Mouse (Mus musculus) cerebellum, postnatal 10 days (tissue): ENCODE data around the gene Lefty2.
A peak's percentile ranks its signal among the peaks of the same experiment; 100 is the strongest.
"Not testable (repeated sequence)": the region's sequence is repeated elsewhere in the genome, so short reads cannot be mapped to it uniquely, and the experiment has no call there.

Experiments
- DNase-seq, 2 experiments: peaks; one replicate each; pipeline ENCODE4 v3.0.0; 2021; ENCODE audit warnings: mixed read lengths in 2 of 2

Lefty2 gene

GRCm38 (mm10) chr1:180892808-180893207, at the start of gene Lefty2:
Gene Lefty2 (plus strand): TSS chr1:180893108.
- DNase-seq, result no peak

DNA sequence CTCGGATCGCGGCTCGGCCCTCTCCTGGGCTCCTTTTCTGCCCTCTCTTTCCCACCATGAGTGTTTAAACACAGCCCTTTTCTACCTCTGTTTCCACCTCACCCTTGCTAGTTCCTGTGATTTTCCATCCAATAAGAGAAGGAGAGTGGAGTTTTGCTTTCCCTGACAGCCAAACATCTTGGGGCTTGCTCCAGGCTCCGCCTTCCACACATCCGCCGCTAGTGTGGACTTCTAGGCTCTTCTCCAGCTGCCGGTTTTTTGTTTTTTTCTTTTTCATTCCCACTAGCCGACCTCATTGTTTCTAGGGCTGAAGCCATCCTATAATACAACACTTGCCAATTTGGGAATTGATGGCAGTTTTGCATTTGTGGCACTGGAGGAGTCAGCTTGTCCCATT, 44.8 kb upstream of the Lefty2 start:
- DNase-seq, result peak; percentile 79 to 81

GRCm38 (mm10) chr1:180848511-180849241, 44.2 kb upstream of the Lefty2 start:
- peak; percentile 88 to 92 for DNase-seq

DNA sequence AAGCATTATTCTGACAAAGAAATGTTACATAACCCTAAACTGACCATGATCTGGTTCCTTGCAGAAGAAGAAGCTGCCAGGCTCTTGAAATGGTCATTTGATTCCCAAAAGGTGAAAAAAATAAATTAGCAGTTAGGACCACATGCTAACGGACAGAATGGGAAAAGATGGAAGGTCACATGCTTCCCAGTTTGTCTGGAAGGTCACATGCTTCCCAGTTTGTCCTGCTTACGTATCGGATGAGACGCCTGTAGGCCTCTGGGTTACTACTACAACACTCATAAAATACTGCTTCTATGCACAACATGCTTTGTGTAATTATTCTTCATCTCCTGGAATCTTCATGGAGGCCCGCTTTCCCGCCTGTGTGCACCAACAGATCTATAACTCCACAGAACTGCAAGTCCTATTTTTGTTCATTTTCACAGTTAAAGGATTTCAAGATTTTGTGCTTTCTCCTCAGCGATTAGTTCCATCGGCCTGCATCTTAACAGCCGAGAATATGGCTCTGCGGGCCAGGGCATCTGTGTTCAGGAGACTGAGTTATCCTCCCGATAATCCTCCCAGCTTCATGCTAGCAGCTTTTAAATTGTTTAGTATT, 43.1 kb upstream of the Lefty2 start:
- DNase-seq, result peak in 1 of 2 experiments; percentile 36

- peak; percentile 100 for DNase-seq
Measured at GRCm38 (mm10) chr1:180850316-180851270, 42.3 kb upstream of the Lefty2 start, which contains the start of gene Sde2. Gene Sde2 (plus strand): TSS chr1:180851127.

DNA sequence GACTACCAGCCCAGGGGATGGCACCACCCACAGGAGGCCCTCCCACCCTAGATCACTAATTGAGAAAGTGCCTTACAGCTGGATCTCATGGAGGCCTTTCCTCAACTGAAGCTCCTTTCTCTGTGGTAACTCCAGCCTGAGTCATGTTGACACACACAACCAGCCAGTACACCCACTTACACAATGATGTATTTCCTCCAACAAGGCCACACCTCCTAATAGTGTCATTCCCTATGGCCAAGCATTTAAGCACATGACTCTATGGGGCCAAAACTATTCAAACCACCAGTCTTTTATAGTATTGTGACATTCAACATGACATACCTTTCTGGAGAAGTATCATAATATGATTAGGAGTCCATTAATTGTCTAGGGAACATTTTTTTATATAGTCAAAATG, 34.1 kb upstream of the Lefty2 start:
- no peak for DNase-seq

DNA sequence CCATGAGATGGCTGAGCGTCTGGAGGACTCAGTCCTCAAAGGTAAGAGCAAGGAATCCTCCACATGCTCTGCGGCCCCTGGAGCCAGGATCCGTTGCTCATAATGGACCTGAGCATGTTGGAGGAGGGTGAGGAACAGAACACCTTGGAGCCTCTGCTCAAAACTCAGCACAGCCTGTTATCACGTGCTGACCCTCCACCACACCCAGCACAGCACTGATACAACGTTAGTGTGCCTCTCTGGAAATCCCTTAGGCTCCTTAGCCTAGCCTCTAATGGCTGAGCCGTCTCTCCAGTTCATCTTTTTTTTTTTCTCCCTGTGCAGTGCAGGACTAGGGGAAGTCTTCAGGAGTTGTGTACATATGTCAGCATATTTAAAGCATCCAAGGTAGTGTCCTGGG, 32.9 kb upstream of the Lefty2 start:
- no peak for DNase-seq

- peak; percentile 35 to 58 for DNase-seq
Measured at GRCm38 (mm10) chr1:180863606-180864005, 29.3 kb upstream of the Lefty2 start.

GRCm38 (mm10) chr1:180866001-180866400, 26.9 kb upstream of the Lefty2 start:
- DNase-seq, result peak; percentile 22 to 28

DNA sequence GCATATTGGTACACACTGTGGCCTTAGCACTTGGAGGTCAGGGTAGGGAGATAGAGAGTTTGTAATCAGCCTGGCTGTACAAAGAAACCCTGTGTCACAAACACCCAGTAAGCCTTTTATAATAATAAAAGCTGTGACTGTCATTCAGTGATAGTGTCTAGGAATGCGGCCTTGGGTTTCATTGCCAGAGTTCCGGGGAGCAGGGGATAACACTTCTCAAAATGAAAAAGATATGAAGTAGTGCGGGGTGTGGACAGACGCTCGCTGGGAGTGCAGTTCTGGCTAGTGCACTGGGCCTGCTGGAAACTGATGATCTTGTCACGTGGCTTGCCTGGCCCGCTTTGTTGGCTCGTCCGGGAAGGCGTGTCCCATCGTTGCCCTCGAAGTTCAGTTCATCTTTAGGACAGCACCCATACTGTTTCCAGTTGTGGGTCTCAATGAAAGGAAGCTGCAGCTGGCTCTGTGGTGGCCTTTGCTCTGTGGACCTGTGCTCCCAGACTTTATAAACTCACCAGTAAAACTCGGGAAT, 22.7 kb upstream of the Lefty2 start:
- no peak for DNase-seq

- peak; percentile 66 to 75 for DNase-seq
Measured at GRCm38 (mm10) chr1:180873861-180874484, 18.9 kb upstream of the Lefty2 start.

- DNase-seq, result no peak
Measured at GRCm38 (mm10) chr1:180874615-180875014, 18.3 kb upstream of the Lefty2 start.

DNA sequence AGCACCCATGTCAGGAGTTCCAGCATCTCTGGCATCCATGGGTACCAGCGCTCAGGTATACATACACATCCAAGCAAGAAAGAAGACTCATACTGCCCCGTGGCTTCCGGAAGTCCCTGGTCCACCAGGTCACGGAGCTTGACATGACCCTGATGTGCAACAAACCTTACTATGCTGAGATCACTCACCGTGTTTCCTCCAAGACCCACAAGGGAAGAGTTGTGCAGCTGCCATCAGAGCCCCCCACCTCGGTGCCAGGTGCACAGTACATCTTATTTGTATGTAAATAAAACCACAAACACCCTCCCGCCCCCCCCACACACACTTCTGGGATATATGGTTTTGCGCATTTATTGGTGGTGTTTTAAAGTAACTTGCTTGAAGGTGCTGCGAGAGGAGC, 17.8 kb upstream of the Lefty2 start:
- DNase-seq, result no peak

DNA sequence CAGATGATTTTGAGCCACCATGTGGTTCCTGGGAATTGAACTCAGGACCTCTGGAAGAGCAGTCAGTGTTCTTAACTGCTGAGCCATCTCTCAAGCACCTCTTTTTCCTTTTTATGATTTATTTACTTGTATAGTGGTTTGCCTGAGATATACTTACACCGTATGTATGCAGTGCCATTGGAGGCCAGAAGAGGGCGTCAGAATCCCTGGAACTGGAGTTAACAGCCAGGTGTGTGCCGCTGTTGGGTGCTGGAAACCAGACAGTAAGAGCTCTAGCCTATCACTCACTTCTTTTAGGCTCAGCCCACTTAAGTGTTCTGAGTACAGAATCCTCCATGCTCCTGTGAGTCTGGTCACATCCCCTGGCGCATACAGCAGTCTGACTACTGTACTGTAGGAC, 15.4 kb upstream of the Lefty2 start:
- no peak for DNase-seq

DNA sequence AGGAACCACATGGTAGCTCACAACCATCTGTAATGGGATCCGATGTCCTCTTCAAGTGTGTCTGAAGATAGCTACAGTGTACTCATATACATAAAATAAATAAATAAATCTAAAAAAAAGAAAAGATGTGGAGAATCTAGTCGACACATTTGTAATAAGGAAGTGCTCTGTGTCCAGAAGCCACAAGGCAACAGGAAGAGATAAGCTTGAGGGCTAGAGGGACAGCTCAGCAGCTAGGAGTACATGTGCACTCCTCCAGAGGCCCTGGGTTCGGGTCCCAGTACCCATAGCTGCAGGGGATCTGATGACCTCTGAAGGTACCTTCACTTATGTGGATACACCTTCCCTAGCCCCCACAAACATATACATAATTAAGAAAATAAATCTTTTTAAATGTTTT, 11.1 kb upstream of the Lefty2 start:
- no peak for DNase-seq

- DNase-seq, result no peak
Measured at GRCm38 (mm10) chr1:180883731-180884130, 9.2 kb upstream of the Lefty2 start.

DNA sequence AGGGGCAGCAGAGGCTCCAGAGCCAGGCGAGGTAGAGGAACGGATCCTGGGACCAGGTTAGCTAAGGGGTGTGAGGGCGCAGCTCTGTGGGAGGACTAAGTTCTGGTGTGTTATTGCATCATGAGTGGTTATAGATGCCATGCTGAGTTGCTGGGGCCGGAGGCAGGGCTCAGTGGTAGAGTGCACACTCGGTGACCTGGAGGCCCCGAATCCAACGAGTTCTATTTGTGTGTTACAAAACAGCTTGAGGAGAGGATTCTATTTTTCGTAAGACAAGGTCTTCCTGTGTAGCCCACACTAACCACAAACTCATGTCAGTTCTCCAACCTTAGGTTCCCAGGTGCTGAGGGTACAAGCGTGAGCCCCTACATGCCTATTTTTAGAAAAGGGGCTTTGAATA, 8.4 kb upstream of the Lefty2 start:
- no peak for DNase-seq

DNA sequence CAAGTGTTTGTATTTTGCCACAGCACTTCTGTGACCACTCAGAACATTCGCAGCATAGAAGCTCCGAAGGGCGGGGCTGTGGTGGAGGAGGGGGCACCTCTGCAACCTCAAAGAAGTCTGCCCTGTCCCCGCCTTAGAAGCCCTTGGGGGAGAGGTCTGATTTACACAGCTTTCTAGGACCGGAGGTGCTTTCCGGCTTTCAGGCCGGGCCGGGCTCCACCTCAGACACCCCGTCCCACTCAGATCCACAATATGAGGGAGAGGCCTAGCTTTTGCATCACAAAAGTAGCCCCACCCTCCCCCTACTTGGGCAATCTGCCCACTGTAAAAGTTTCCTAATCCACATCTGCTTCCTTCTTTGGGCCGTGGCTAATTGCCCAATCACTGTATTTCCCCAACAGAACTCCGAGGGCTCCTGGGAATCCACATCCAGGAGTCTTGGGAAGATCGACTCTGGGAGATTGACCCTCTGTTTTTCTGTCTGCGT, 4.3 kb upstream of the Lefty2 start:
- DNase-seq, result no peak

DNA sequence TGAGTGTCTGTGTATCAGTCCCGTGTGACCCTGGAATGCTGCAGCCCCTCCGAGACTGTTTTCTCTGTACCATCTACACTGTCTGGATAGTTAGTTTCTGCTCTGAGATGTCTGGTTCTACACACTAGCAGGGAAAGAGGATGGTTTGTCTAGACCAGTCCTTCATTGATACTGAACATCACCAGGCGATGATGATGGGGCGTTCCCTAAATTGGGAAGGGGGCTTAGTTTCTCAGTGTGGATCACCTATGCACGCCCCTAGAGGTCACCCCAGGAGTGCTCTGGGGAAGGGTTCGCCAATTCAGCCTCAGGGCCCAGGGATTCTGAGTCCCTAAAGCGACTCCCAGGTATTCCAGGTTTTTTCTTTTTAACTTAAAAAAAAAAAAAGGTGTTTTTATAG, 3.7 kb upstream of the Lefty2 start:
- no peak for DNase-seq

GRCm38 (mm10) chr1:180889841-180890240, 3.1 kb upstream of the Lefty2 start:
- DNase-seq, result no peak

- not testable (repeated sequence) for DNase-seq
Measured at GRCm38 (mm10) chr1:180894088-180894987, 1.4 kb downstream of the Lefty2 start.
